Comparison of ENCODE assay signal across 31 mouse cellular contexts in genomic region chr12:83685466-83685865, GRCm38 (mm10).
"Had no signal": no experiment of that assay in that cellular context is flagged by ENCODE, and none has a peak within 500 bp of the region (broad histone marks: within the 10 kb centered on the region; RNA-seq: fewer than 3 reads in every experiment).

No protein-coding gene starts in this region.

- H3K9me3 ChIP-seq: heart, embryonic 10.5 days; heart, embryonic 12.5 days; heart, embryonic 13.5 days; heart, embryonic 15.5 days; hindbrain, embryonic 10.5 days; hindbrain, embryonic 12.5 days; hindbrain, embryonic 13.5 days; hindbrain, embryonic 15.5 days; intestine, embryonic 15.5 days; kidney, embryonic 15.5 days had no signal

- H3K27ac ChIP-seq: heart, embryonic 10.5 days; heart, embryonic 13.5 days; heart, embryonic 15.5 days; hindbrain, embryonic 10.5 days; hindbrain, embryonic 12.5 days; hindbrain, embryonic 13.5 days; hindbrain, embryonic 14.5 days; hindbrain, embryonic 15.5 days; hindbrain, postnatal 0 days; intestine, embryonic 15.5 days; kidney, postnatal 0 days; layer of hippocampus, adult 2 months had no signal

- H3K4me3 ChIP-seq: heart, embryonic 10.5 days; heart, embryonic 12.5 days; heart, embryonic 13.5 days; heart, embryonic 15.5 days; hindbrain, embryonic 10.5 days; hindbrain, embryonic 12.5 days; hindbrain, embryonic 13.5 days; hindbrain, embryonic 15.5 days; intestine, embryonic 15.5 days; kidney, embryonic 15.5 days; layer of hippocampus, adult 2 months had no signal

- DNase-seq: heart, postnatal 10 days; heart, postnatal 14 days; heart, postnatal 36 days; heart, postnatal 4 days; kidney, adult 11 months; kidney, adult 18-20 months; kidney, postnatal 10 days; kidney, postnatal 14 days; kidney, postnatal 25 days; kidney, postnatal 4 days; layer of hippocampus, adult 9-11 months; layer of hippocampus, postnatal 36 days had no signal

- H3K4me2 ChIP-seq: heart, embryonic 11.5 days; heart, embryonic 12.5 days; heart, embryonic 13.5 days; heart, embryonic 15.5 days; hindbrain, embryonic 12.5 days; hindbrain, embryonic 13.5 days; hindbrain, embryonic 14.5 days; hindbrain, embryonic 15.5 days; intestine, embryonic 15.5 days; kidney, embryonic 15.5 days had no signal

- H3K9ac ChIP-seq: heart, embryonic 12.5 days; heart, embryonic 13.5 days; heart, embryonic 15.5 days; hindbrain, embryonic 12.5 days; hindbrain, embryonic 13.5 days; hindbrain, embryonic 14.5 days; hindbrain, embryonic 15.5 days; intestine, embryonic 15.5 days; kidney, embryonic 15.5 days had no signal

- H3K27me3 ChIP-seq: heart, embryonic 12.5 days; heart, embryonic 13.5 days; heart, embryonic 15.5 days; hindbrain, embryonic 12.5 days; hindbrain, embryonic 13.5 days; hindbrain, embryonic 15.5 days; intestine, embryonic 15.5 days; kidney, embryonic 15.5 days had no signal

- ATAC-seq: hindbrain, embryonic 16.5 days; hindbrain, postnatal 0 days; inflammation-experienced regulatory T-cells, adult 6 months; intestine, embryonic 15.5 days; intestine, embryonic 16.5 days; intestine, postnatal 0 days had no signal
